Mouse (Mus musculus): ENCODE results near the gene Mamdc2.

Mamdc2 gene

GRCm38 (mm10) chr19:23357253-23357652 lies 91.0 kb downstream of the Mamdc2 start:
- in situ Hi-C loops (cut with MboI) = no loop called here

- in situ Hi-C loops (cut with MboI) = no loop called here
Measured at GRCm38 (mm10) chr19:23354738-23355137, 93.5 kb downstream of the Mamdc2 start.

GRCm38 (mm10) chr19:23353881-23354401 lies 94.3 kb downstream of the Mamdc2 start:
- in situ Hi-C loops (cut with MboI) = no loop called here

GRCm38 (mm10) chr19:23353161-23353560 lies 95.1 kb downstream of the Mamdc2 start:
- in situ Hi-C loops (cut with MboI) = no loop called here

GRCm38 (mm10) chr19:23351808-23352491 lies 96.3 kb downstream of the Mamdc2 start:
- in situ Hi-C loops (cut with MboI) = no loop called here

- in situ Hi-C loops (cut with MboI) = no loop called here
Measured at GRCm38 (mm10) chr19:23349930-23350329, 98.3 kb downstream of the Mamdc2 start.

GRCm38 (mm10) chr19:23342782-23343181 lies 105.5 kb downstream of the Mamdc2 start:
- in situ Hi-C loops (cut with MboI) = no loop called here

GRCm38 (mm10) chr19:23332883-23333282 lies 115.4 kb downstream of the Mamdc2 start:
- in situ Hi-C loops (cut with MboI) = no loop called here

GRCm38 (mm10) chr19:23330842-23331241 lies 117.4 kb downstream of the Mamdc2 start:
- in situ Hi-C loops (cut with MboI) = no loop called here

GRCm38 (mm10) chr19:23329346-23329745 lies 118.9 kb downstream of the Mamdc2 start:
- in situ Hi-C loops (cut with MboI) = no loop called here

- in situ Hi-C loops (cut with MboI) = no loop called here
Measured at GRCm38 (mm10) chr19:23327056-23327640, 121.1 kb downstream of the Mamdc2 start.

GRCm38 (mm10) chr19:23323107-23323506 lies 125.1 kb downstream of the Mamdc2 start:
- in situ Hi-C loops (cut with MboI) = no loop called here

GRCm38 (mm10) chr19:23317989-23318358 lies 130.3 kb downstream of the Mamdc2 start:
- in situ Hi-C loops (cut with MboI) = no loop called here

GRCm38 (mm10) chr19:23317295-23317988 lies 130.8 kb downstream of the Mamdc2 start:
- in situ Hi-C loops (cut with MboI) = no loop called here

- in situ Hi-C loops (cut with MboI) = no loop called here
Measured at GRCm38 (mm10) chr19:23316851-23317250, 131.4 kb downstream of the Mamdc2 start.

- in situ Hi-C loops (cut with MboI) = no loop called here
Measured at GRCm38 (mm10) chr19:23309979-23310378, 138.3 kb downstream of the Mamdc2 start.

- in situ Hi-C loops (cut with MboI) = no loop called here
Measured at GRCm38 (mm10) chr19:23306671-23307070, 141.6 kb downstream of the Mamdc2 start.

GRCm38 (mm10) chr19:23299987-23300386 lies 148.3 kb downstream of the Mamdc2 start:
- in situ Hi-C loops (cut with MboI) = no loop called here

- in situ Hi-C loops (cut with MboI) = no loop called here
Measured at GRCm38 (mm10) chr19:23298917-23299316, 149.3 kb downstream of the Mamdc2 start.

GRCm38 (mm10) chr19:23297191-23297590 lies 151.1 kb downstream of the Mamdc2 start:
- in situ Hi-C loops (cut with MboI) = no loop called here

- in situ Hi-C loops (cut with MboI) = no loop called here
Measured at GRCm38 (mm10) chr19:23289251-23289650, 159.0 kb downstream of the Mamdc2 start.

GRCm38 (mm10) chr19:23281911-23282660 lies 166.2 kb downstream of the Mamdc2 start:
- in situ Hi-C loops (cut with MboI) = no loop called here
